Mouse (Mus musculus) bone marrow macrophage, adult 2 months (primary cell): Measurements from ENCODE around the gene Kynu. TPM values are rescaled to one million over a fixed set of nuclear protein-coding genes. Genes with fewer than 3 reads are reported as not detected.

Source experiments
- H3K27ac ChIP-seq: 2 replicates; pipeline ENCODE4 v1.5.1; 2012; ENCODE audit warnings: low read depth, low read length; ENCODE audit not compliant: insufficient read depth
- H3K4me1 ChIP-seq: 2 replicates; pipeline ENCODE4 v1.6.1; 2012; ENCODE audit warnings: low read length; ENCODE audit not compliant: control insufficient read depth, insufficient read depth
- H3K4me3 ChIP-seq: 2 replicates; pipeline ENCODE4 v1.5.1; 2012; ENCODE audit warnings: mild to moderate bottlenecking, low read length, moderate library complexity; ENCODE audit not compliant: insufficient read depth
- CTCF ChIP-seq: IDR thresholded peaks from 2 replicates; pipeline ENCODE4 v1.5.1; 2012; ENCODE audit warnings: low read depth, mild to moderate bottlenecking, low read length, moderate library complexity
- POLR2A ChIP-seq: IDR thresholded peaks from 2 replicates; pipeline ENCODE4 v1.6.1; 2012; ENCODE audit warnings: mild to moderate bottlenecking, low read depth, low read length, borderline replicate concordance
- polyA plus RNA-seq: library from polyadenylated mRNA; stranded (reverse); fragments of >200 nt; gene quantifications from 2 replicates; pipeline ENCODE4 v1.2.4, GENCODE M21; 2012; ENCODE audit not compliant: missing spikeins, insufficient read depth, insufficient read length

The Kynu gene
- polyA plus RNA-seq, 1 experiment, result 1.6 TPM

DNA sequence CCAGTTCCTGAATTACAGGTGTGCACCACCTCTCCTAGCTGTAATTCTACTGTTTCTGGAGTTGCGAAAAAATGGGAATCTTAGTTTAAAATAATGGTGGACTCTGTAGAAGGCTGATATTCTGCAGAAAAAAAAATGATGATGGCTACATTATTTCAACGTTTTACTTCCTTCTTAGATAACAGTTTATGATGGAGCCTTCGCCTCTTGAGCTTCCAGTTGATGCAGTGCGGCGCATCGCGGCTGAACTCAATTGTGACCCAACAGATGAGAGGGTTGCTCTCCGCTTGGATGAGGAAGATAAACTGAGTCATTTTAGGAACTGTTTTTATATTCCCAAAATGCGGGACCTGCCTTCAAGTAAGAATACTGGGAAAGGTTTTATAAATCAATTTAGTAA lies 7.7 kb downstream of the Kynu start:
- no peak overlapping the region for H3K4me3 ChIP-seq
- TF ChIP-seq POLR2A (no peak), CTCF (no peak)
- H3K27ac ChIP-seq, result no peak overlapping the region
- H3K4me1 ChIP-seq, result peaks cover 3% of the 10 kb centered on the region; the same call in 1 of the 2 replicates

DNA sequence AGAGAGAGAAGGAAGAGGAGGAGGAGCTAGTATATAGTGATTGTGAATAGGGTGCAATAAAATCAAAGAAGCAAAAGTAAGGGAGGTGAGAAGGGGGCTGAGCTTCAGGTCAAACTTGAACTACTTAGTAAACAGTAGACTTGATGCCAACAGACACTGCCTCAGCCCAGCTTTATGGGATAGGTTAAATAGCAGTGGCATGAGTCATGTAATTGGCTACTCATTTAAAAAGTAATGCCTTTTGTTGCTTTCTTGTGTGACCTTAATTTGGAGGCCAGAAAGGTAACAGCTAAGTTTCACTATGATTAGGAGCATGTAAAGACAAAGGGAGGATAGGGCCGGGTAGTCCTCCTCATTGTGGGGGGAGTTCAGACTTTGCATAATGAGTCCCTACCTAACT lies 13.3 kb downstream of the Kynu start:
- Histone ChIP-seq H3K27ac (no peak overlapping the region), H3K4me1 (no peaks in the 10 kb centered on the region), H3K4me3 (no peak overlapping the region)
- TF ChIP-seq CTCF (no peak), POLR2A (no peak)

DNA sequence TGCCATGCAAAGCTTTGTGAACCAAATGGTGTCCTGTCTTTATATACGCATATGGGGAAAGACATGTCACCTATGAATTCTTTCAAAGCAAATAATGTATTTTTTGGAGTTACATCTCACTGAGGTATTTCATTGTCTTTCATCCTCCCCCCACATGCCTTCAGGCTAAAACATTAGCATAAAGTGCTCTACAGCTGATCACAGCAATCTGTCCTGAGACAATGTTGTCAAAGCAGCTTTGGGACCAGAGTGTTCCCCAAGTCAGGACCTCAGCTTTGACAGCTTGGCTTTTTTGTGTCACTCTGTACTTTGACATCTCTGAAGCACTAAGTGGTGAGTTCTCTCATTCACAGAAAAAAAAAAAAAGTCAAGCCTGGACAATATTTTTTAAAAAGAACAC lies 18.4 kb downstream of the Kynu start:
- TF ChIP-seq CTCF (no peak), POLR2A (no peak)
- Histone ChIP-seq H3K27ac (no peak overlapping the region), H3K4me3 (no peak overlapping the region), H3K4me1 (no peaks in the 10 kb centered on the region)

DNA sequence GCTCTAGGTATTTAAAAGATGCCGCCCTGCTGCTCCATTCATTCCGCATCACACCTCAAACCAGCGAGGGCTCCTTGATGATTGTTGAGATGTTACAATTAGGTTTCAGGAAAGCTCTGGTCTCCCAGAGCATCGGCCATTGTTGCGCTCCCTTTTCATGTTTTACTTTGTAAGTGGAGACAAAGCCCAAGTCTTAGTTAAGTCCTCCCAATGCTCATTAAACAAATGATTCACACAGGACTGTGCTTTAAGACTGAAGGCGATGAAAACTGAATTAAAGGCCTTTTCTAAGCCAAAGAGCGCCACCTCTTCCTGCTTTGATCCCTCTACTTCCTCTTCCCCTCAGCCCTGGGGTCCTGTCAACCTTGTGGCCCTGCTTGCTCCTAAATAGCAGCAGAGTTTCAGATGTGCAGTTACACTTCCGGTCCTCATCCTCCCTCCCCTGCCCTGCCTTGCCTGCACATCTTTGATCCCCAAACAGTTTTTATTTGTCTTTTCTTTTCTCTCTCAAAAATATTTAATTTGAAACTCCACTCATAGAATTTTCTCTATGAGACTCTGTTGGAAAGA lies 28.2 kb downstream of the Kynu start:
- H3K4me3 ChIP-seq, result no peak overlapping the region
- TF ChIP-seq CTCF, result no peak
- TF ChIP-seq POLR2A, result no peak
- H3K4me1 ChIP-seq, result no peaks in the 10 kb centered on the region; the same call in 1 of the 2 replicates
- no peak overlapping the region for H3K27ac ChIP-seq

DNA sequence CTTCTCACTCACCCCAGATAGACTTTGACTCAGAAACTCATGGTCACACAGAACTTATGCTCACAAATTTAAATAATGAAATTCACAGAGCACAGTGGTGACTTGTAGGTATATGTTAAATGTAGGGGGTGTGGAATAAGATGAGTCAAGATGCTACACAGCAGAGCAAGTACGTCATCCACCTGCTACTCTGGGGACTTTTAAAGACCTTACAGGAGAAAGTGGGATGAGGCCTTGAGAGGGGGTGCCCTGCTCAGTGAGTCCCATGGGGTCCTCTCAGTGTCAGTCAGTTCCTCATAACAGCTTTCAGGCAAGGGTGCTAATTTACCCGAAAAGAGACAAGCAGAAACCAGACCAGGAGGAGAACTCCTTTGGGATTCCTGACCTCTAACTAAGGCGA lies 30.4 kb downstream of the Kynu start:
- Histone ChIP-seq H3K4me1 (no peaks in the 10 kb centered on the region; the same call in 1 of the 2 replicates), H3K27ac (no peak overlapping the region), H3K4me3 (no peak overlapping the region)
- TF ChIP-seq POLR2A, result no peak
- no peak for TF ChIP-seq CTCF

DNA sequence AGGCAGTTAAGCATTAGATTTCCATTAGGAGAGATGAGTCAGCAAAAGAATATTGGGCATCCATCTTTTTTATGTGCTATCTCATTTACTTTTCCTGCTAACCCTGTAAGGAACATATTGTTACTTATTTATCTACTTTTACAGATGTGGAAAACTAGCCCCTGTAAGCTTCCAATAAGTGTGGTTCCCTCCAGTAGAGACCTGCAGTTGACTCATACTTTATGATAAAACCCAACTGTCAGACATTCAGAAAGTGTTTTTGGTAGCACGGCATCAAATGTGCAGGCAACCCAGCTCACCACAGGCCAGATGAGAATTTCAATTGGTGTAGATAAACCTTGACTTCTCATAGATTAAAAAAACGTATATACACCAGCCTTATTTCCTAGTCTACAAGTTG lies 32.7 kb downstream of the Kynu start:
- Histone ChIP-seq H3K4me1 (peaks cover 2% of the 10 kb centered on the region; the same call in 1 of the 2 replicates), H3K27ac (no peak overlapping the region), H3K4me3 (no peak overlapping the region)
- no peak for TF ChIP-seq CTCF
- TF ChIP-seq POLR2A, result no peak

DNA sequence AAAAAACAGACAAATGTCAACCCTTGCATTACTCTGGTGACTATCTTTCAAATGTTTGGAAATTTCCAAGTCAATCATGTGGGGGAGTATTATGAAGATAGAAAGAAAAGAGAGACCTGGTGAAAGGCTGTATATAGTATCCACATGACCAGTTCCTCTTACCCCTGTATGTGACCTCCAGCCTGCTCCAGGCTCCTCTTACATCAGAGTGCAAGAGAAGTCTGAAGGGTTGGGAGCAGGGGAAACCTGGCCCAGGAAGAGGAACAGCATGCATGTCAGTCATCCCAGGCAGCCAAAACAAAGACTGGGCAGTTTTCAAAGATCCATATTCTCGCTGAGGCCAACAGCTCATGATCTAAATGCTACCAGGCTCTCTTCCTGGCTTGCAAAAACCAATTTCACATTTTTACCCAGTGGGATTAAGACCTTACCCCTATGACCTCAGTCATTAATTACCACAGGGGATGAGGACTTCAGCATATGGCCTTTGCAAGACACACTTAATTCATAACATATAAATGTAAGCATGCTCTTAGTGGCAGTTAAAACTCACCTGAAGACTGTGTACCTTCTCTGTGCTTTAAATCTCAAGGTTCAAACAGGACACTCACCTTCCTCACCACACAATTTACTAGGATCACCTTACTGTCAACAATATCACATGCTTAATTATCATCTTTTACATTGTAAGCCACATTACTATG lies 37.0 kb downstream of the Kynu start:
- Histone ChIP-seq H3K4me1 (0 out of 2 replicates have a peak, but pooled peaks cover 2% of the 10 kb centered on the region), H3K27ac (no peak overlapping the region), H3K4me3 (no peak overlapping the region)
- TF ChIP-seq POLR2A, result no peak
- no peak for TF ChIP-seq CTCF

DNA sequence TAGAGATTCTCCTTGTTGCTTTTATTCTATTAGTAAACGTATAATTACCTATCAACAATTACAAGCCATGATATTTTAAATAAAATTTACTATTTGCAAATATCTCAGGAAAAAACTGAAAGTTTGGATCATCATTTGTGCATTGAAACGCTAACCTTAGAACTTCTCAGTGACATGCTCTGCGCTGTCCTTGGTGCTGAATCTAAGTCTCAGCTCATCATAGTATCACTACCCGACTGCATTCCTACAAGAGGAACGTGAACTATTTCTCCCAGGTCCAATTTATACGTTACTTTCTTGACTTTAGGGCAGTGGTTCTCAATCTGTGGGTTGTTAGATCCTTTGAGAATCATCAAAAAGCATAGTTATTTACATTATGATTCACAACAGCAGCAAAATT lies 58.4 kb downstream of the Kynu start:
- no peak overlapping the region for H3K27ac ChIP-seq
- H3K4me3 ChIP-seq, result no peak overlapping the region
- H3K4me1 ChIP-seq, result no peaks in the 10 kb centered on the region
- TF ChIP-seq POLR2A (no peak), CTCF (no peak)

DNA sequence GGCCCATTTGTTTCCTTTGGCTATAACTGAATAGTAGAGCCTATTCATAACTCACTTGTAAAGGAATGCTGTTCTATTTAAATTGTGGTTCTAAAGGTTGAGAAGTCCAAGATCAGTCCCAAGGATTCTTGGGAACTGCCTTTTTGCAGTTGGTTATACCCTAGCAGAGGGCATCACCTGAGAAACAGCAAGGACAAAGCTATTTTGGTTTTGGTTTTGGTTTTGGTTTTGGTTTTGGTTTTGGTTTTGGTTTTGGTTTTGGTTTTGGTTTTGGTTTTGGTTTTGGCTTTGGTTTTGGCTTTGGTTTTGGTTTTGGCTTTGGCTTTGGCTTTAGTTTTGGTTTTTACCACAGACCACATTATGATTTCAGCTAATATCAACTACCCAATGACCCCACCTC lies 66.0 kb downstream of the Kynu start:
- TF ChIP-seq CTCF, result no peak
- TF ChIP-seq POLR2A, result no peak
- Histone ChIP-seq H3K4me3 (no peak overlapping the region), H3K4me1 (no peaks in the 10 kb centered on the region), H3K27ac (no peak overlapping the region)

DNA sequence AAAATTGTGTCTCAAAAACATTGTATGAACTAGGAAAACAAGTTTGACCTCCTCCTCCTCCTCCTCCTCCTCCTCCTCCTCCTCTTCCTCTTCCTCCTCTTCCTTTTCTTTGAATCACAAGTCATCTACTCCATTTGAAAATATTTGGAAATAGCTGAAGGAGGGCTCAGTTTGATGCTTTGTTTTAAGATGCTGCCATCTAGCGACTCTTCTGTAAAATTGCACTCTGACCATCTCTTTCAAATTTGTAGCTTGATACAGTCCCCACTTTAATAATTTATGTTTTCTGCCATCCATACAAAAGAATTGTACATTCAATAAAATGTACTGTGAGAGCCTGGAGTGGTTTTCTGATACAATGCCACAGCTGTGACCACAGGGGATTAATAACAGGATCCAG lies 67.7 kb downstream of the Kynu start:
- Histone ChIP-seq H3K27ac (no peak overlapping the region), H3K4me1 (no peaks in the 10 kb centered on the region), H3K4me3 (no peak overlapping the region)
- TF ChIP-seq CTCF (no peak), POLR2A (no peak)
